Mouse (Mus musculus): ENCODE data around the gene Ccer2. TPM values are rescaled to one million over a fixed set of nuclear protein-coding genes. Genes with fewer than 3 reads are reported as not detected.

Ccer2 gene
- polyA plus RNA-seq, 1 experiment, result not detected

DNA sequence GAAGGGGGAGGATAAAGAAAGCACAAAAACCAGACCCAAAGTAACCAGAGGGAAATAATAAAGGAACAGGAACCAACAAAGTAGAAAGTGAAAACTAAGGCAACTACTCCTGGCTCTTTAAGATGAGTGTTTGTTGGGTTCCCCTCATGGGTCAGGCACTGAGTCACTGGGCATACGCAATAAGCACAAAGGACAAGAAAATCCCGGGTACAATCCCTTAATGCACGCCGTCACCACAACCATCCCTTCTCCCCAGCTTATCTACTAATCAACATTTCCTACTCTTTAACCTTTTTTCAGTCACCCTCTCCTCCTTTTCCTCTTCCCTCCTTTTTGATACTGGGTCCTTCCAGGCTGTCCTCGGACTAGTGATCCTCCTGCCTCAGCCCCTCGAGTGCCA, 9.2 kb downstream of the Ccer2 start:
- 62% methylated on average over 6 of the region's 6 CpGs for WGBS
- no peak overlapping the region for H3K27ac ChIP-seq (ENCODE audit: control insufficient read depth, insufficient read depth, low read depth, low read length, poor library complexity)

GRCm38 (mm10) chr7:28766173-28766879, 10.4 kb downstream of the Ccer2 start, which contains the start of gene Sirt2:
Gene Sirt2, plus strand, starts transcription at chr7:28766735.
- Histone ChIP-seq H3K27ac (ENCODE audit: control insufficient read depth, insufficient read depth, low read depth, low read length, poor library complexity) (peak within 1 kb of the TSS; percentile 47; the same call in 1 of the 2 replicates), H3K4me3 (replicated peaks; ENCODE audit: control insufficient read depth, low read depth, low read length) (peak within 1 kb of the TSS; percentile 94), H3K4me1 (ENCODE audit: control insufficient read depth, insufficient read depth, low read length) (peaks cover 4% of the 10 kb centered on the region; the same call in 1 of the 2 replicates)
- WGBS, result under 1% methylated on average over 45 of the region's 45 CpGs
- TF ChIP-seq POLR2A (IDR thresholded peaks at IDR 0.05; ENCODE audit: borderline replicate concordance, control insufficient read depth, low read depth, low read length) (peak; percentile 29; the same call in 1 of the 2 replicates), CTCF (IDR thresholded peaks at IDR 0.05; ENCODE audit: control insufficient read depth, insufficient read depth, low read length) (no peak)

More for the DNA sequence above, 9.2 kb downstream of the Ccer2 start:
- TF ChIP-seq CTCF (IDR thresholded peaks at IDR 0.05; ENCODE audit: control insufficient read depth, insufficient read depth, low read length), result no peak
- no peak for TF ChIP-seq POLR2A (IDR thresholded peaks at IDR 0.05; ENCODE audit: borderline replicate concordance, control insufficient read depth, low read depth, low read length)
- peak overlapping the region; percentile 43 for H3K4me3 ChIP-seq (replicated peaks; ENCODE audit: control insufficient read depth, low read depth, low read length)
- peaks cover 4% of the 10 kb centered on the region; the same call in 1 of the 2 replicates for H3K4me1 ChIP-seq (ENCODE audit: control insufficient read depth, insufficient read depth, low read length)

GRCm38 (mm10) chr7:28766910-28767309, 10.9 kb downstream of the Ccer2 start:
- WGBS, result 5% methylated on average over 14 of the region's 14 CpGs
- Histone ChIP-seq H3K27ac (ENCODE audit: control insufficient read depth, insufficient read depth, low read depth, low read length, poor library complexity) (no peak overlapping the region), H3K4me1 (ENCODE audit: control insufficient read depth, insufficient read depth, low read length) (peaks cover 4% of the 10 kb centered on the region; the same call in 1 of the 2 replicates), H3K4me3 (replicated peaks; ENCODE audit: control insufficient read depth, low read depth, low read length) (peak overlapping the region; percentile 58)
- no peak for TF ChIP-seq CTCF (IDR thresholded peaks at IDR 0.05; ENCODE audit: control insufficient read depth, insufficient read depth, low read length)
- TF ChIP-seq POLR2A (IDR thresholded peaks at IDR 0.05; ENCODE audit: borderline replicate concordance, control insufficient read depth, low read depth, low read length), result no peak

DNA sequence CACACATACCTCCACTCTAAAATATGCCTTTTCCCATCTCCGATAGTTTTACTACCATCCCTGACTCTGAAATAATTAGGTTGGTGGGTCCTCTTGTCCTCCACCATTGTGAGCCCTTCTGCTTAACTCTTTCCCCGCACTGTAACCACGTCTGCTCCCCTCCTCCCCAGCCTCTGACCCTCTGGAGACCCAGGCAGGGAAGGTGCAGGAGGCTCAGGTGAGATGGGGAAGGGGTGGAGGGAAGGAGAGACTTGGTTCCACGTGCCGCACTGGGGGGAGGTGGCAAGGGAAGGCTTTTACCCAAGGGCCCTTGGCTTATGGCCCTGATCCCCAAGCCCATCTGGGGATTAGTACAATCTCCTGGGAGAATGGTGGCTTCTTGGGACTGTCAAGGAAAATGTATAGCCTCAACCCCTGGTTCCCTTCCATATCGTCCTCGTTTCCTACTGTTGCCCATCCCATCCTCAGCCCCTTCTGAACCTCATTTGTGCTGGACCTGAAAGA, 11.5 kb downstream of the Ccer2 start, which contains the start of gene Nfkbib:
Gene Nfkbib (minus strand): TSS at position 51 of the 504 bp plus-strand sequence.
- Histone ChIP-seq H3K27ac (ENCODE audit: control insufficient read depth, insufficient read depth, low read depth, low read length, poor library complexity) (no peak within 1 kb of the TSS), H3K4me1 (ENCODE audit: control insufficient read depth, insufficient read depth, low read length) (peaks cover 4% of the 10 kb centered on the region; the same call in 1 of the 2 replicates), H3K4me3 (replicated peaks; ENCODE audit: control insufficient read depth, low read depth, low read length) (peak within 1 kb of the TSS; percentile 94)
- TF ChIP-seq CTCF (IDR thresholded peaks at IDR 0.05; ENCODE audit: control insufficient read depth, insufficient read depth, low read length) (no peak), POLR2A (IDR thresholded peaks at IDR 0.05; ENCODE audit: borderline replicate concordance, control insufficient read depth, low read depth, low read length) (no peak)
- WGBS, result 66% methylated on average over 7 of the region's 7 CpGs

- peaks cover 4% of the 10 kb centered on the region; the same call in 1 of the 2 replicates for H3K4me1 ChIP-seq (ENCODE audit: control insufficient read depth, insufficient read depth, low read length)
- TF ChIP-seq POLR2A (IDR thresholded peaks at IDR 0.05; ENCODE audit: borderline replicate concordance, control insufficient read depth, low read depth, low read length) (no peak), CTCF (IDR thresholded peaks at IDR 0.05; ENCODE audit: control insufficient read depth, insufficient read depth, low read length) (no peak)
- WGBS, result 62% methylated on average over 9 of the region's 9 CpGs
Measured at GRCm38 (mm10) chr7:28769414-28769958, 13.5 kb downstream of the Ccer2 start.

DNA sequence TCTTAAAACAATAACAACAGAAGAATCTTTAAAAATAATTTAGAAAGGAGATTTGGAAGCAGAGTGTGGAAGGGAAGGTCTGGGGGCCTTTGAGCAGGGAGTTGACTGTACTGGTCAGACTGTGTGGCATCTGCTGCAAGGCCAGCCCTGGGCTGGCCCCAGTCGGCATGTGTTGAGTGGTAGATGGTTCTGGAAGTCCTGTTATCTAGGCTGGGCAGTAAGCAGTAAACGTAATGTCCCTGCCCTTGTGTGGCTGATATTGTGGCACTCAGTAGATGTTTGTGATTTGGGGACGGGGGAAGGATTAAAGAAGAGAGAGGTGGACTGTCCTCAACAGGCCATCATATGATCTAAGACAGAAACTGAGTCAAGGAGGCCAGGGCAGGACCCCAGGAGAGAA, 14.3 kb downstream of the Ccer2 start:
- Histone ChIP-seq H3K27ac (ENCODE audit: control insufficient read depth, insufficient read depth, low read depth, low read length, poor library complexity) (no peak overlapping the region), H3K4me1 (ENCODE audit: control insufficient read depth, insufficient read depth, low read length) (peaks cover 1% of the 10 kb centered on the region; the same call in 1 of the 2 replicates), H3K4me3 (replicated peaks; ENCODE audit: control insufficient read depth, low read depth, low read length) (no peak overlapping the region)
- TF ChIP-seq POLR2A (IDR thresholded peaks at IDR 0.05; ENCODE audit: borderline replicate concordance, control insufficient read depth, low read depth, low read length) (no peak), CTCF (IDR thresholded peaks at IDR 0.05; ENCODE audit: control insufficient read depth, insufficient read depth, low read length) (no peak)
- 65% methylated on average over 3 of the region's 3 CpGs for WGBS

More at GRCm38 (mm10) chr7:28769414-28769958, 13.5 kb downstream of the Ccer2 start:
- Histone ChIP-seq H3K4me3 (replicated peaks; ENCODE audit: control insufficient read depth, low read depth, low read length) (no peak overlapping the region), H3K27ac (ENCODE audit: control insufficient read depth, insufficient read depth, low read depth, low read length, poor library complexity) (no peak overlapping the region)

GRCm38 (mm10) chr7:28771867-28772266, 15.9 kb downstream of the Ccer2 start:
- 91% methylated on average over 11 of the region's 11 CpGs for WGBS
- Histone ChIP-seq H3K4me1 (ENCODE audit: control insufficient read depth, insufficient read depth, low read length) (no peaks in the 10 kb centered on the region), H3K27ac (ENCODE audit: control insufficient read depth, insufficient read depth, low read depth, low read length, poor library complexity) (no peak overlapping the region), H3K4me3 (replicated peaks; ENCODE audit: control insufficient read depth, low read depth, low read length) (no peak overlapping the region)
- TF ChIP-seq CTCF (IDR thresholded peaks at IDR 0.05; ENCODE audit: control insufficient read depth, insufficient read depth, low read length) (no peak), POLR2A (IDR thresholded peaks at IDR 0.05; ENCODE audit: borderline replicate concordance, control insufficient read depth, low read depth, low read length) (no peak)

GRCm38 (mm10) chr7:28773163-28773562, 17.2 kb downstream of the Ccer2 start:
- H3K4me3 ChIP-seq (replicated peaks; ENCODE audit: control insufficient read depth, low read depth, low read length), result no peak overlapping the region
- WGBS, result 67% methylated on average over 3 of the region's 3 CpGs
- H3K27ac ChIP-seq (ENCODE audit: control insufficient read depth, insufficient read depth, low read depth, low read length, poor library complexity), result no peak overlapping the region
- TF ChIP-seq CTCF (IDR thresholded peaks at IDR 0.05; ENCODE audit: control insufficient read depth, insufficient read depth, low read length) (no peak), POLR2A (IDR thresholded peaks at IDR 0.05; ENCODE audit: borderline replicate concordance, control insufficient read depth, low read depth, low read length) (no peak)
- no peaks in the 10 kb centered on the region for H3K4me1 ChIP-seq (ENCODE audit: control insufficient read depth, insufficient read depth, low read length)
